Mouse (Mus musculus) kidney, adult 2 months (tissue): ENCODE measurements around the gene Fam20c.

ENCODE experiments used
- CTCF ChIP-seq: fragments of 200-500 bp; conservative IDR thresholded peaks from 2 replicates; pipeline ENCODE4 v1.5.1; 2011; ENCODE audit warnings: low read depth, mild to moderate bottlenecking, control low read depth, low read length, moderate library complexity, mixed read lengths; ENCODE audit not compliant: insufficient read depth, insufficient read length
- POLR2A ChIP-seq: fragments of 200-500 bp; IDR thresholded peaks from one replicate; pipeline ENCODE4 v1.6.1; 2011; ENCODE audit warnings: low read depth, low read length, control low read depth

DNA sequence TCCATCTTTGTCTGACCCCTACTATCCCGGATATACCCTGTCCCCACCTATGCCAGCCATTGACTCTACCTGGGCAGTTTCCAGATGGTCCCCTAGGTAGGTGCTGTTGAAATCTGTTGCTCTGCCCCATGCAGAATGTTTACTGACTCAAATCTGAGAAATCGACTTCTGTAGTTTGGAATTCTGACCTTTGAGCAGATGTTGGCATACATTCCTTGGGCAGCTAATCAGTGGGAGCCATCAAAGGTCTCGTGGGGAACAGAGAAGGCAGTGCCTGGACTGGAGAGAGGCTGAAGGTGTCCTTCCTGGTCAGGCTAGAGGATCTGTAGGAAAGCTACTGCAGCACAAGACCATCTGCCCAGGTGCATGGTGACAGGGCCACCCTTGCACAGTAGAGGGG lies 70.8 kb downstream of the Fam20c start:
- TF ChIP-seq CTCF = no peak
- TF ChIP-seq POLR2A = no peak
